Mouse (Mus musculus) liver, embryonic 14.5 days (tissue): ENCODE measurements at regions not wholly inside any gene's neighbourhood (a gene's known extent, or its start where the extent isn't known, plus 50 kb on each side); places are given as distances from the start of the nearest gene placed in this dataset.
"Not testable (repeated sequence)": the region's sequence is repeated elsewhere in the genome, so short reads cannot be mapped to it uniquely, and the experiment has no call there.

Experiments used
- ATAC-seq: fragments of 200-750 bp; cut with Nextera tagmentation; 2 replicates; pipeline ENCODE4 v1.8.0; 2017; ENCODE audit warnings: moderate number of reproducible peaks, mild to moderate bottlenecking, moderate library complexity; ENCODE audit not compliant: insufficient read depth
- DNase-seq, 3 experiments: peaks; one replicate each; pipeline ENCODE4 v3.0.0-alpha.2; 2012 to 2013; ENCODE audit warnings: low read depth in 3 of 3, low spot score in 3 of 3
- H3K27ac ChIP-seq: fragments of 300-500 bp; sonication (generic); 2 replicates; pipeline ENCODE4 v1.5.1; 2014; ENCODE audit warnings: moderate library complexity, mild to moderate bottlenecking, control low read depth, inconsistent platforms
- H3K27me3 ChIP-seq: fragments of 300-500 bp; sonication (generic); 2 replicates; pipeline ENCODE4 v1.6.1; 2014; ENCODE audit warnings: mild to moderate bottlenecking, low read length, moderate library complexity; ENCODE audit not compliant: control insufficient read depth, insufficient read depth
- H3K36me3 ChIP-seq: fragments of 300-500 bp; sonication (generic); replicated peaks from 2 replicates; pipeline ENCODE4 v1.6.1; 2014; ENCODE audit warnings: low read depth; ENCODE audit not compliant: control insufficient read depth, insufficient read depth
- H3K4me1 ChIP-seq, 2 experiments: fragments of 200-500 bp in 1 of 2; fragments of 300-500 bp in 1 of 2; sonication (generic) in 1 of 2; replicated peaks; 2 replicates each; pipeline ENCODE4 v1.6.1; 2012 to 2014; ENCODE audit warnings: antibody characterized with exemption in 1 of 2, inconsistent platforms in 1 of 2, low read length in 1 of 2; ENCODE audit not compliant: control insufficient read depth in 2 of 2, insufficient read depth in 2 of 2
- H3K4me2 ChIP-seq: fragments of 300-500 bp; sonication (generic); 2 replicates; pipeline ENCODE4 v1.6.1; 2014; ENCODE audit warnings: low read depth, mild to moderate bottlenecking, control low read depth, moderate library complexity
- H3K4me3 ChIP-seq, 2 experiments: fragments of 200-500 bp in 1 of 2; fragments of 300-500 bp in 1 of 2; sonication (generic) in 1 of 2; 2 replicates each; pipeline ENCODE4 v1.5.1; 2012 to 2014; ENCODE audit warnings: low read depth in 2 of 2, low read length in 2 of 2, mild to moderate bottlenecking in 2 of 2, control low read depth in 1 of 2, inconsistent platforms in 1 of 2, moderate library complexity in 1 of 2; ENCODE audit not compliant: insufficient read depth in 1 of 2
- H3K9ac ChIP-seq: fragments of 300-500 bp; sonication (generic); replicated peaks from 2 replicates; pipeline ENCODE4 v1.6.1; 2014; ENCODE audit warnings: mild to moderate bottlenecking, control low read depth, moderate library complexity
- H3K9me3 ChIP-seq: fragments of 300-500 bp; sonication (generic); 2 replicates; pipeline ENCODE4 v1.6.1; 2016; ENCODE audit warnings: low read length, mixed read lengths; ENCODE audit not compliant: control insufficient read depth
- CTCF ChIP-seq: IDR thresholded peaks from 2 replicates; pipeline ENCODE4 v1.5.1; 2016; ENCODE audit warnings: antibody characterized with exemption, low read depth, control low read depth
- EP300 ChIP-seq: IDR thresholded peaks from 2 replicates; pipeline ENCODE4 v1.6.1; 2016; ENCODE audit warnings: antibody characterized with exemption, low read depth
- WGBS: fragments of 180-500 bp; shearing (Covaris S2); extraction: QIAGEN DNeasy Blood & Tissue Kit; methylation state at CpG from one replicate; pipeline ENCODE4 v1.1.7; 2014; ENCODE audit not compliant: insufficient replicate concordance; 5-methylcytosine and 5-hydroxymethylcytosine counted together

DNA sequence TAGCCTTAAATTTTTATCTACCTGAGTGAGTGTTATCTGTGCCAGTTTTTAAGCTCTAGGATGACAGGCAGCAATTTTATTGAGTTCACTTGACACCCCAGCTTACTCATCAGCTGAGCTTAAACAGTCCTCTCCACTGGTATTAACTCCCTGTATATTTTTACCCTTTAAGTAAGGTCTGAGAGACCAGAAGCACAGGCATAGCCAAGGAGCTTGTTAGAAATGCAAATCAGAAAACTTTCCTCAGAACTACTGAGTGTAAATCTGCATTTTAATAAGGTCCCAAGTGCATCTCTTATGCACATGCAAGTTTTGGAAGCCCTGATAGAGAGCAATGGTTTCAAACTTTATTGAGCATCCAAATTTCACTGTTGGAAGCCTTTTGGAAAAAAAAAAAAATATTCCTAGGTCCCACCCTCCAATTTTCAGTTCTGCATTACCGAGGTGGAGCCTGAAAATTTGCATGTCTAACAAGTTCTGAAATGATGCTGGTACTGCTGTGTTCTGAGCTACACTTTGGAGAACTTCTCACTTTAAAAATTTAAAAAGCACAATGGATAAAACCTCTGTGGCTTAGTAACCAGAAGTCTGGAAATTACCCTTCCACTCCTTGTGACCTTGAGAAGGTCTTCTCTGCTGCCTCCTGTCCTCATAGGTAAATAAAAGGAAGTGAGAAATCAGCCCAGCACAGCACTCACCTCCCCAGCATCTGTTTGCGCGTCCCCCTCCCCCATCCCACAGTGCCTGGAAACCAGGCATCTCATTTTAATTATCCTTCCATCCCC lies 226.0 kb downstream of the Cd47 start:
- no peaks in the 10 kb centered on the region for H3K9me3 ChIP-seq
- H3K27ac ChIP-seq, result no peak overlapping the region
- 25% methylated on average over 3 of the region's 3 CpGs for WGBS
- peaks cover 0 to 3% of the 10 kb centered on the region in 2 experiments; a peak in 2 of 4 replicates for H3K4me1 ChIP-seq
- no peaks in the 10 kb centered on the region for H3K36me3 ChIP-seq
- no peak overlapping the region for H3K9ac ChIP-seq
- no peak for ATAC-seq
- no peak overlapping the region for H3K4me3 ChIP-seq
- no peak for TF ChIP-seq EP300
- no peak for TF ChIP-seq CTCF
- H3K27me3 ChIP-seq, result no peaks in the 10 kb centered on the region
- DNase-seq, result no peak
- no peak overlapping the region for H3K4me2 ChIP-seq

- no peak for ATAC-seq
- no peaks in the 10 kb centered on the region for H3K9me3 ChIP-seq
- H3K4me2 ChIP-seq, result no peak overlapping the region
- WGBS, result 6% methylated on average over 2 of the region's 2 CpGs
- H3K9ac ChIP-seq, result no peak overlapping the region
- no peak overlapping the region for H3K27ac ChIP-seq
- H3K4me1 ChIP-seq, result peaks cover 0 to 3% of the 10 kb centered on the region in 2 experiments; a peak in 2 of 4 replicates
- no peak for DNase-seq
- no peaks in the 10 kb centered on the region for H3K27me3 ChIP-seq
- TF ChIP-seq EP300 (no peak), CTCF (no peak)
- no peak overlapping the region for H3K4me3 ChIP-seq
- no peaks in the 10 kb centered on the region for H3K36me3 ChIP-seq
These were observed 226.9 kb downstream of the Cd47 start for GRCm38 (mm10) chr16:50027189-50027588.

- no peaks in the 10 kb centered on the region for H3K36me3 ChIP-seq
- ATAC-seq (no peak), DNase-seq (no peak)
- no peak overlapping the region for H3K4me2 ChIP-seq
- TF ChIP-seq CTCF, result no peak
- TF ChIP-seq EP300, result no peak
- H3K9me3 ChIP-seq, result no peaks in the 10 kb centered on the region
- H3K4me3 ChIP-seq, result no peak overlapping the region
- H3K27me3 ChIP-seq, result no peaks in the 10 kb centered on the region
- no peak overlapping the region for H3K9ac ChIP-seq
- no peak overlapping the region for H3K27ac ChIP-seq
- H3K4me1 ChIP-seq, result peaks cover 0 to 3% of the 10 kb centered on the region in 2 experiments; a peak in 2 of 4 replicates
- 77% methylated on average over 1 of the region's 1 CpGs for WGBS
These were observed 229.4 kb downstream of the Cd47 start for GRCm38 (mm10) chr16:50029711-50030110.

- not testable (repeated sequence) for H3K36me3 ChIP-seq, H3K4me1 ChIP-seq, H3K9me3 ChIP-seq, H3K27ac ChIP-seq, DNase-seq, H3K4me3 ChIP-seq, H3K27me3 ChIP-seq, H3K9ac ChIP-seq, H3K4me2 ChIP-seq
- peak; percentile 61 for ATAC-seq
These were observed 230.0 kb downstream of the Cd47 start for GRCm38 (mm10) chr16:50030355-50030754.

DNA sequence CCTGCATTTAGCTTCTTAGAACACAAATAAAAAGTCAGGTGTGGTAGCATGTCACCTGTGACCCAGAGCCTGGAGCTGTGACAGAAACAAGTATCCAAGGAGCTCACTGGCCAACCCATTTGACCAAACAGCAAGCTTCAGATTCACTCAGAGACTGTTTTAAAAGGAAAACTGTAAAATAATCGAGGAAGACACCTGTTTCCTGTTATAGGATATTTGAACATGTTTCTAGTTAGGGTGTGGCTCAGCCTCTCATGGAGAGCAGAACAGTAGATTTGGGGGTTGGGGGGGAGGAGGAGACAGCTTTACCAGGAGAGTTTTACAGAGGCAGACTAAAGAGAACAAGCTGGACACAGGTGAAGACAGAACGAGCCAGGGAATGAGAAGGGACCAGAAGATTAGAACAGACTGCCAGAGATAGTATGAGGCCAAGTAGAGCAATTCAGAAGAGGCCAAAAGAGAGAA lies 230.6 kb downstream of the Cd47 start:
- H3K4me3 ChIP-seq, result no peak overlapping the region
- no peaks in the 10 kb centered on the region for H3K36me3 ChIP-seq
- no peak overlapping the region for H3K4me2 ChIP-seq
- no peak overlapping the region for H3K9ac ChIP-seq
- TF ChIP-seq EP300 (no peak), CTCF (no peak)
- DNase-seq (no peak), ATAC-seq (no peak; the same call in 1 of the 2 replicates)
- peaks cover 0 to 3% of the 10 kb centered on the region in 2 experiments; a peak in 2 of 4 replicates for H3K4me1 ChIP-seq
- H3K9me3 ChIP-seq, result no peaks in the 10 kb centered on the region
- H3K27ac ChIP-seq, result no peak overlapping the region
- H3K27me3 ChIP-seq, result no peaks in the 10 kb centered on the region
- 3% methylated on average over 2 of the region's 2 CpGs for WGBS
